Mouse (Mus musculus) large intestine, adult 2 months (tissue): ENCODE data around the gene Nxnl1. TPM values are rescaled to one million over a fixed set of nuclear protein-coding genes. Genes with fewer than 3 reads are reported as not detected.

Experiments used
- DNase-seq: peaks from one replicate; pipeline ENCODE4 v3.0.0-alpha.2; 2012; ENCODE audit warnings: low read depth, low spot score
- WGBS: fragments of 180-500 bp; shearing (Covaris S2); methylation state at CpG from one replicate; pipeline ENCODE4 v1.1.7; 2018; 5-methylcytosine and 5-hydroxymethylcytosine counted together
- polyA plus RNA-seq: library from polyadenylated mRNA; depleted of rRNA; stranded (reverse); fragments of >200 nt; gene quantifications from 2 replicates; pipeline ENCODE4 v1.2.3, GENCODE M21; 2012; rRNA removed

Nxnl1 gene
- polyA plus RNA-seq = not detected in 2 replicates

DNA sequence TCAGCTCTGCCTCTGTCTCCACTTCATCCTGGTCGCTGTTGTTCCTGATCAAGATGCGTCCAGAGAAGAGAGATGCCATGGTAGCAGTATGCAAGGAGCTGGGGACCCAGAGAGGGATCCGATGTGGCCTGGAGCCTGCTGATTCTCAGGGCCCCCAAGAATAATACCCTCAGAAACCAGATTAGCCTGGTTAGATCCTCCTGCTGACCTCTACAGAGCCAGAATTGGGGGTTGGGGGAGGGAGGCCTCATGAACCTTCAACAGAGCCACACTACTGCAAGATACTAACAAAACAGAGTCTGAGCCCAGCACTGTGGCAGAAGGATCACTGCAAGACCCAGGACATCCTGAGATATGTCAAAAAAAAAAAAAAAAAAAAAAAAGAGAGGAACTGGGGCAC, at the start of gene Nxnl1:
Gene Nxnl1 (minus strand): TSS at position 101 of the 400 bp plus-strand sequence.
- 85% methylated on average over 3 of the region's 3 CpGs for WGBS

DNA sequence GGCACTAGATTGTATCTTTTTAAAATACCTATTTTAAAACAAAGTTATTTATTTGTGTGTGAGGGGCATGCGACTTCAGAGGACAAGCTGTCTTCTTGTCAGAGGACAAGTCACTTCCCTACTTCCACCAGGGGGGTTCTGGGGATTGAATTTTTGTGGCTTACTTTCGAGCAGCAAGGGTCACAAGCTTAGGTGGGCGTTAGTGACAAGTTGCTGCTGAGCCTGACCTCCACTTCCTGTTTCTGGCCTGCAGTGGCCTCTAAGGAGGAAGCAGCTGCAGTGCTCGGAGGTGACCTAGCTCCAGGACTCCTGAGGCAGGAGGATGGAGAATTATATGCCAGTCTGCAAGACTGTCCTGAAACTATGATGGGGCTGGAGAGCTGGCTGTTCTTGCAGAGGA, 47.0 kb upstream of the Nxnl1 start:
- no peak for DNase-seq
- 67% methylated on average over 4 of the region's 4 CpGs for WGBS

More for the DNA sequence above, at the start of gene Nxnl1:
- DNase-seq = no peak

DNA sequence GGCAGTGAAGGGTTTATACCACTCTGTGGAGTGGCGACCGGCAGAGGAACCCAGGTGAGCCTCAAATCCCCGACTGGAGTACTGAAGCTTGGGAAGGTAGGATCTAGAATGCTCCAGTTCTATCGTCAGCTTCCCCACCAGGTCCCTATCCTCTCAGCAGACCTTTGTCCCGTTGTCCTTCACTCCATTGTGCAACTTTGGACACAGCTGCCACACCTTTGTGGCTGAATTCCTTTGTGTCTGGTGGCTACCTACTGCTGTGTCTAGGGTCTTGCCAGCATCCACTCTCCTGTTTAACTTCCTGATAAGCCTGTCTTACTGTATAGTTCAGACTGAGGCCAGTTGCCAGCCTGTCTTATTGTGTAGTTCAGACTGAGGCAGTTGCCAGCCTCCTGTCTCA, 45.7 kb upstream of the Nxnl1 start:
- DNase-seq = no peak
- 14% methylated on average over 5 of the region's 5 CpGs for WGBS

DNA sequence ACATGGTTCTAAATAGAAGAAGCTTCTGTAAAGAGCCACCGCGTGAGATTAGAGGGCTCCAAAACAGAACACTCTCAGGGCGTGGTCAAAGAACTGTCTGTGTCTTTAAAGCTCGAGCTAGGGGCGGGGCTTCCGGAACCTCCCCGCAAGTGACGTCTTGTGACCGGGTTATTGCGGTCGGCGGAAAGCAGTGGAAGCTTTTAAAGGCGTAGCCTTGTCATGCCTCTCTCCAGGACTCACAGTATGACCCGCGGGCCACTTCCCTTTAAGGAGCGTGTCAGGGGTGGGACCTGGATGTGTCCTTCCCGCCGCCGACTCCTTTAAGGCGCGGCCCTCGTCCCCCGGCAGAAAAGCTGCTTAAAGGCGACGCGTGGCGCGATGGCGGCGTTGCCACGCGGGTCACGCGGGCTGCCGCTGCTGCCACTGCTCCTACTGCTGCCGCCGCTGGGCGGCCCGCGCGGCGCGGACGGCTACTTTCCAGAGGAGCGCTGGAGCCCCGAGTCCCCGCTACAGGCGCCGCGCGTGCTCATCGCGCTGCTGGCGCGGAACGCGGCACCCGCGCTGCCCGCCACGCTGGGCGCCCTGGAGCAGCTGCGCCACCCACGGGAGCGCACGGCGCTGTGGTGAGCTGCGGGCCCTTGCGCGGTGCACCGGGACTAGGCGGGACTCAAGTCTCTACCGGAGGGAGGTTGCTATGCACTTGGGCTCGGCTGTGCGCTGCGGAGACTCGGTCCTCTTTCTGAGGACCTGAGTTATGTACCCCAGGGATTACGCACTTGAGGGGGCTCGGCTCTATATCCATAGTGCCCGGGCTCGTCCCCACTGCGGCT, 44.6 kb upstream of the Nxnl1 start, which contains the start of gene Colgalt1:
Gene Colgalt1 (plus strand): TSS at position 177 of the 830 bp plus-strand sequence.
- WGBS = under 1% methylated on average over 82 of the region's 82 CpGs
- DNase-seq = peak; percentile 99

DNA sequence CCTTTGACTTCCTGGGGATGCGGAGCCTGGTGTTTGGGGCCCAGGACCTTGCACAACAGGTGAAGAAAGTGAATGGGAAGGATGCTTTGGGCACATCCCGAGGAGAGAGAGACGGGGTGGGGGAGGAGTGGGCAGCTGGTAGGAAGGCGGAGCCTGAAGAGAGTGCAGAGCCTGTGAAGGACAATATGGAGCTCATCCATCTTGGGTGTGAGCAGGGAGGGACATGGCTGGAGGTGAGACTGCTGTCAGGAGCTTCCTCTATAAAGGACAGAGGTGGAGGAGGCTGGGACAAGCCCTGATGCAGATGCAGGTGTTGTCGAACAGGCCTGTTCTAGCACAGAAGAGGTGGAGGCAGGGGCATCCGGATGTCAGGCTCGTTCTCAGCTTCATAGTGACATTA, 37.6 kb upstream of the Nxnl1 start:
- no peak for DNase-seq
- 82% methylated on average over 7 of the region's 7 CpGs for WGBS

- WGBS = 3% methylated on average over 32 of the region's 32 CpGs
- no peak for DNase-seq
These were observed 36.4 kb upstream of the Nxnl1 start for GRCm38 (mm10) chr8:71602666-71603334.

- 8% methylated on average over 65 of the region's 65 CpGs for WGBS
- no peak for DNase-seq
These were observed 35.7 kb upstream of the Nxnl1 start for GRCm38 (mm10) chr8:71601939-71602665.

GRCm38 (mm10) chr8:71598841-71599240, 32.4 kb upstream of the Nxnl1 start:
- DNase-seq = no peak
- 91% methylated on average over 5 of the region's 5 CpGs for WGBS

DNA sequence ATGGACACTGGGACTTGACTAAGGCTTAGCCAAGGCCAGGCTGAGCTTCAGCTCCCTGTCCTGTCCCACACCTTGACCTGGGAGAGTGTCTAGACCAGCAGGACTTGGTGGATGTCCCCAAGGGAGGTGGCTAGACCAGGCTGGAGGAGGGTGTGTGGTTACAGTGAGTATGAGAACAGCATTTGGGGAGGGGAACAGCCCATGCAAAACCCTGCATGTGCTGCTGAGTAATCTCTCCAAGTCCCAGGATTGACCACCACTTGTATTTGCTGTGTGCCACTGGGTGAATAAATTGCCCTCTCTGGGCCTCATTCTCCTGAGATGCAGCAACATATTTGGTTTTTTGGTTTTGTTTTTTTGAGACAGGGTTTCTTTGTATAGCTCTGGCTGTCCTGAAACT, 32.0 kb upstream of the Nxnl1 start:
- no peak for DNase-seq

- WGBS = 89% methylated on average over 3 of the region's 3 CpGs
- DNase-seq = no peak
These were observed 31.1 kb upstream of the Nxnl1 start, which contains the start of gene Fam129c for GRCm38 (mm10) chr8:71597451-71597850. Fam129c (plus strand) TSS chr8:71597648.

DNA sequence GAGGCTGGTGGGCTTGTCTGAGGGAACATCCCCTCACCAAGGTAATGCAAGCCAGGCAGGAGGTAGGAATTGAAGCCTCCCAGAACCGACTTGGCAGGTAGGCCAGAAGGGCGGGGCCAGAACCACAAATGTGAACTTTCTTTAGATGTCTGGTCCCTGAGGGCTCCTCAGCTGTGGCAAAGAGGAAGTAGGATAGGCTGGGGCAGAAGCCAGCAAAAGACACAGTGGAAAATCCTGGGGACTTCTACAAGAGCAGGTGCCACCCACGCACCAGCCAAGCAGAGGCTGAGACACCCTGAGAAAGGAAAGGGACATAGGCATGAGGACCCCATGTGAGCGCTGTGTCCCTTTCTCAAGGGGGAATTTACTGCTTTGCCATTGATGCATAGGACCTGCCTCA, 30.4 kb upstream of the Nxnl1 start:
- no peak for DNase-seq
- 61% methylated on average over 4 of the region's 4 CpGs for WGBS

DNA sequence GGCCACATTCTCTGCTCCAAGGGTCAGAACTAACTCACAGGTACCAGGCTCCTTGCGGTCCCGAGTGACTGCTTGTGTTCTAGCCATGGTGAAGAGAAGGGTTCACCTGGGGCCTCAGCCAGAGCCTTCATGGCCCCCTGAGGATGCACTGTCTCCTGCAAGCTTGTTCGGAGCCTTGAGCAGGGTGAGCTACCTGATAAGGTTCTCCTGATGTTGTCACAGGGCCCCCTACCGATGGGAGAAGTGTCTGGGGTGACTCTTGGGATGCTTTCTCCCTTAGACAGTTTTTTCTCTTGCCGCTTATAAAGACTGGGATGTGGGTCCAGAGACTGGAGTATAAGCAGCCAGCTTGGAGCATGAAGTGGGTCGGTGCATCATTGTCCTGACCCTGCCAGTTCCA, 30.0 kb upstream of the Nxnl1 start:
- 55% methylated on average over 6 of the region's 6 CpGs for WGBS
- DNase-seq = no peak

DNA sequence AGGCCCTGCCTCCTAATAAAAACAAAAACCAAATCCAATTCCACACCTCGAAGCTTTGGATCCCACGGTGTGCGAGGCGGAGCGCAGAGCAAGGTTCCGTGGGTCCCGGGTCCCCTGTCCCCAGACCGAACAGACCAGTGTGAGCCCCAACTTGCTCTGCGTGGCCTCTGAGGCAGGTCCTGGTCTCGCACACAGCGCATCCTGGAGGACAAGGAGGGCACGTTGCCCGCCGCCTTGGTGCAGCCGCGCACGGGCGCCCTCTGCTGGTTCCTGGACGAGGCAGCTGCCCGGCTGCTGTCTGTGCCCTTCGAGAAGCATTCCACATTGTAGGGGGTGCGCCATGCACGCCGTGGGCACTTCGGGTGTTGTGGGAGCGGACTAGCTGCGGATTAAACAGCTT, 29.5 kb upstream of the Nxnl1 start:
- DNase-seq = no peak
- 8% methylated on average over 27 of the region's 27 CpGs for WGBS

GRCm38 (mm10) chr8:71594324-71594722, 27.9 kb upstream of the Nxnl1 start:
- no peak for DNase-seq
- 95% methylated on average over 4 of the region's 4 CpGs for WGBS

GRCm38 (mm10) chr8:71593556-71594323, 27.3 kb upstream of the Nxnl1 start:
- WGBS = 92% methylated on average over 8 of the region's 8 CpGs
- DNase-seq = no peak

GRCm38 (mm10) chr8:71592374-71593170, 26.2 kb upstream of the Nxnl1 start:
- no peak for DNase-seq
- 3% methylated on average over 60 of the region's 60 CpGs for WGBS

DNA sequence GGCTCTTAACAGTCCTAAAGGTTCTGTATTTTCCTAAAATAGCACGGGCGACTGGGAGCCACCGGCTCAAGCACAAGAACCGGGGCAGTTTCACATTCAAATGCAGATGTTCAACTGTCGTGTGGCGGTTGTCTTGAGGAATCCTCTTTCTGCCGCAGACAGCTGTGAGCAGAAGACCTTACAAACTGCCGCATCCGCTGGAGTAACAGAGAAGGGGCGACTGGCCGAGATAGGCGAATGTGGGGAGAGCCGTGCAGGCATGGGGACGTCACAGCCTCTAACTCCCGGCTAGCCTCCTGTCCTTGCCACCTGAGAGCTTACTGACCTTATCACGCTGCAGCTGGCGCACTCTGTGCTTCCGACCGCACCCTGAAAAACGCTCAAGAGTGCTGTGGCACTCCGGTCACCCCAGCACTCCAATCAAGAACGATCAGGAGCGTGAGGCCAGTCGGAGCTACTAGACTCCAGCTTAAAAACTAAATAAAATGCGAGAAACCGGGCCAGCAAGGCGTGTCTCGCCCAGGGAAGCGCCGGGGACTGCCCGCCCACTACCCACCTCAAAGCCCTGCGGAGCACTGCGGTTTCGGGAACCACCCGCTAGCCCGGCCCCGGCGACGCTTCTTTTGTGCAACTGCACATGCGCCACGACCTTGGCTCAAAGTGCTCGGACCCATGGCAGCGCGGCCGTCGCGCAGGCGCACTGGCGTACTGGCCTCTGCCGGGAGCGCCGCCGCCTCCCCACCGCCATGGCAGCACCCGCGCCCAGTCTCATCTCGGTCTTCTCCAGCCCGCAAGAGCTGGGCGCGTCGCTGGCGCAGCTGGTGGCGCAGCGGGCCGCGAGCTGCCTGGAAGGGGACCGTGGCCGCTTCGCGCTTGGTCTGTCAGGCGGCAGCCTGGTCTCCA, 25.3 kb upstream of the Nxnl1 start, which contains the start of gene Pgls:
Gene Pgls (plus strand): TSS at position 706 of the 903 bp plus-strand sequence.
- WGBS = under 1% methylated on average over 71 of the region's 71 CpGs
- DNase-seq = peak; percentile 87

- DNase-seq = no peak
- WGBS = 21% methylated on average over 5 of the region's 5 CpGs
These were observed 24.6 kb upstream of the Nxnl1 start for GRCm38 (mm10) chr8:71591017-71591416.
